Mouse (Mus musculus) thymus, adult 2 months (tissue): ENCODE data around the gene Stard10. TPM values are rescaled to one million over a fixed set of nuclear protein-coding genes. Genes with fewer than 3 reads are reported as not detected.

Source experiments
- DNase-seq: peaks from one replicate; pipeline ENCODE4 v3.0.0; 2021
- H3K27ac ChIP-seq: fragments of 200-500 bp; 2 replicates; pipeline ENCODE4 v1.5.1; 2012; ENCODE audit warnings: low read length, control low read depth; ENCODE audit not compliant: control insufficient read depth, insufficient read depth
- H3K27me3 ChIP-seq: fragments of 200-500 bp; 2 replicates; pipeline ENCODE4 v1.6.1; 2012; ENCODE audit warnings: mild to moderate bottlenecking, low read length, moderate library complexity, mixed read lengths; ENCODE audit not compliant: control insufficient read depth, insufficient read depth
- H3K36me3 ChIP-seq: fragments of 200-500 bp; 2 replicates; pipeline ENCODE4 v1.6.1; 2012; ENCODE audit warnings: mild to moderate bottlenecking, low read length, moderate library complexity; ENCODE audit not compliant: control insufficient read depth, insufficient read depth
- H3K4me1 ChIP-seq: fragments of 200-500 bp; replicated peaks from 2 replicates; pipeline ENCODE4 v1.6.1; 2012; ENCODE audit warnings: low read length; ENCODE audit not compliant: control insufficient read depth, insufficient read depth
- H3K4me3 ChIP-seq: fragments of 200-500 bp; 2 replicates; pipeline ENCODE4 v1.5.1; 2012; ENCODE audit warnings: mild to moderate bottlenecking, low read length, control low read depth, moderate library complexity; ENCODE audit not compliant: control insufficient read depth, insufficient read depth
- CTCF ChIP-seq: fragments of 200-500 bp; IDR thresholded peaks from 2 replicates; pipeline ENCODE4 v1.5.1; 2012; ENCODE audit warnings: mild to moderate bottlenecking, control low read depth, low read length, moderate library complexity, borderline replicate concordance; ENCODE audit not compliant: control insufficient read depth, poor library complexity, insufficient read depth; ENCODE audit errors: extremely low read depth
- POLR2A ChIP-seq: fragments of 200-500 bp; IDR thresholded peaks from 2 replicates; pipeline ENCODE4 v1.6.1; 2012; ENCODE audit warnings: mild to moderate bottlenecking, low read length, control low read depth, moderate library complexity; ENCODE audit not compliant: control insufficient read depth, poor library complexity, insufficient read depth; ENCODE audit errors: extremely low read depth
- WGBS: fragments of 180-500 bp; shearing (Covaris S2); methylation state at CpG from one replicate; pipeline ENCODE4 v1.1.7; 2018; 5-methylcytosine and 5-hydroxymethylcytosine counted together
- polyA plus RNA-seq: library from polyadenylated mRNA; depleted of rRNA; stranded (reverse); fragments of >200 nt; gene quantifications from 2 replicates; pipeline ENCODE4 v1.2.3, GENCODE M21; 2012

Stard10 gene
- polyA plus RNA-seq, 1 experiment = 31.4 TPM

- Histone ChIP-seq H3K4me1 (no peaks in the 10 kb centered on the region), H3K4me3 (no peak overlapping the region), H3K27me3 (no peaks in the 10 kb centered on the region), H3K36me3 (no peaks in the 10 kb centered on the region), H3K27ac (no peak overlapping the region)
- no peak for DNase-seq
- 23% methylated on average over 2 of the region's 2 CpGs for WGBS
- no peak for TF ChIP-seq CTCF
- TF ChIP-seq POLR2A = no peak
Measured at GRCm38 (mm10) chr7:101311061-101311460, 5.8 kb upstream of the Stard10 start.

GRCm38 (mm10) chr7:101313033-101313432 lies 3.9 kb upstream of the Stard10 start:
- Histone ChIP-seq H3K4me3 (no peak overlapping the region), H3K4me1 (no peaks in the 10 kb centered on the region), H3K27me3 (no peaks in the 10 kb centered on the region), H3K36me3 (no peaks in the 10 kb centered on the region), H3K27ac (no peak overlapping the region)
- WGBS = 98% methylated on average over 3 of the region's 3 CpGs
- TF ChIP-seq CTCF (no peak), POLR2A (no peak)
- no peak for DNase-seq

- TF ChIP-seq CTCF (no peak), POLR2A (no peak)
- 84% methylated on average over 5 of the region's 5 CpGs for WGBS
- no peak for DNase-seq
- Histone ChIP-seq H3K27ac (no peak overlapping the region), H3K4me1 (no peaks in the 10 kb centered on the region), H3K4me3 (no peak overlapping the region), H3K36me3 (no peaks in the 10 kb centered on the region), H3K27me3 (no peaks in the 10 kb centered on the region)
Measured at GRCm38 (mm10) chr7:101314396-101314795, 2.5 kb upstream of the Stard10 start.

DNA sequence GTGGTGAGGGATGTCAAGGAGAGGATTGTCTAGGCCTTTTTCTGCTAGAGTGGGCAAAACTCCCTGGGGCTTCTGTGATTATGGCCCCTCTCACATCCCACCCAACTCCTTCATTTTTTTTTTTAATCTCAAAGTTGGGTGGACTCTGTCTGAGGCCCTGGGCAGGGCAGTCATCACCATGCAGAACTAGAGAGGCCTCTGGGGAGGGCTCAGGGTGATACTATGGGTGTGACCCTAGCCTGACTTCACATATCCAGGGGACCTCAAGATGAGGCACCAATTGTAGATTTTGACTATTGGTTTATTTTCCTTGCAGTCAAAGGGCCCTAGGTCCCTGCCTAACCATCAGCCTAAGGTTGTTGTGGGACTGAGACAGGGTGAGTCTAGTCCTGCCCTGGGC lies 1.2 kb upstream of the Stard10 start:
- no peak overlapping the region for H3K27ac ChIP-seq
- no peak for DNase-seq
- no peaks in the 10 kb centered on the region for H3K27me3 ChIP-seq
- no peak overlapping the region for H3K4me3 ChIP-seq
- TF ChIP-seq POLR2A (no peak), CTCF (no peak)
- no peaks in the 10 kb centered on the region for H3K36me3 ChIP-seq
- H3K4me1 ChIP-seq = peaks cover 9% of the 10 kb centered on the region

DNA sequence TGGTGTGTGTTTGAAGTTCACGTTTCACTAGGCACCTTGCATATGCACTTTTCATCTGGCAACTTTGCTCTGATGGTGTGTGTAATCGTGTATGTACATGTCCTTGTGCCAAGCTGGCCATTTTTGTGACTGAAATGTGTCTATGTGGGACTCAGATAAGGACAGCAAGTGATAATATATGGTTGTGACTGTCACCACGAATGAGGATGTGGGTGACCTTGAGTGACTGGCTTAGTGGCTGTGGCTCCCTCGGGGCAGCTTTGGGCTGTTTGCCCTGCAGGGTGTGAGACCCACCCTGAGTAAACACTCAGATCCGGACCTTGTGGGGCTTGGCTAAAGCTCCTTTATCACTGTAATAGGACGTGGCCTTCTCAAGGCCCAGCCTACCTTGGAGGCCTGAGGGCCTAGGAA lies 290 bp upstream of the Stard10 start:
- no peaks in the 10 kb centered on the region for H3K36me3 ChIP-seq
- H3K27ac ChIP-seq = no peak overlapping the region
- no peak overlapping the region for H3K4me3 ChIP-seq
- H3K4me1 ChIP-seq = peaks cover 14% of the 10 kb centered on the region
- 45% methylated on average over 6 of the region's 6 CpGs for WGBS
- no peaks in the 10 kb centered on the region for H3K27me3 ChIP-seq
- TF ChIP-seq CTCF = no peak
- no peak for TF ChIP-seq POLR2A
- no peak for DNase-seq

DNA sequence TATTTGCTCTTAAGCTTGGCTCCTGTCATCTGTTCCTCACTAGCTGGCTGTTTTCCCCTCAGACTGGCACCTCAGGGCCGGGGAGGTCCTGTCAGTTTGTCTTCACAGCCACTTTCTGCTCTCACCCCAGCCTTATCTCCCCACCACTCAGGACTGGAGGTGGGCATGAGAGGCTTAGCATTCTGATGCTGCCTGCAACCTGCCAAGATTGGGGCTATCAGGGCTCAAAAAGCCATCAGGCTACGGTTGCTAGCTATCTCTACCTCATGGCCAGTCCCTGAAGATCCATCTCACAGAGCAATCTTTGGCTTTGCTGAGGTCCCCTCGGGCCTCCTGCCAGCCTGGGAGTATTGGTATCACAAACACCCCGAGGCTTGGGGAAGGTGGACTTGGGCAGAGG lies 2.0 kb downstream of the Stard10 start:
- Histone ChIP-seq H3K36me3 (no peaks in the 10 kb centered on the region), H3K4me1 (peaks cover 22% of the 10 kb centered on the region), H3K27me3 (no peaks in the 10 kb centered on the region), H3K27ac (no peak overlapping the region), H3K4me3 (no peak overlapping the region)
- no peak for DNase-seq
- WGBS = 95% methylated on average over 4 of the region's 4 CpGs
- TF ChIP-seq POLR2A (no peak), CTCF (no peak)

- Histone ChIP-seq H3K4me3 (no peak overlapping the region), H3K4me1 (peaks cover 22% of the 10 kb centered on the region), H3K36me3 (no peaks in the 10 kb centered on the region), H3K27ac (no peak overlapping the region), H3K27me3 (no peaks in the 10 kb centered on the region)
- TF ChIP-seq CTCF (no peak), POLR2A (no peak)
- WGBS = 65% methylated on average over 1 of the region's 1 CpGs
- DNase-seq = no peak
Measured at GRCm38 (mm10) chr7:101319796-101320195, 2.9 kb downstream of the Stard10 start.
